Mouse (Mus musculus): ENCODE results near the gene Ublcp1. TPM values are rescaled to one million over a fixed set of nuclear protein-coding genes. Genes with fewer than 3 reads are reported as not detected.

Gene Ublcp1
- 10 to 100 TPM; 27.7 to 27.8 TPM for total RNA-seq (2023)

GRCm38 (mm10) chr11:44470432-44471336 lies at the start of gene Ublcp1:
Gene Ublcp1 (minus strand): TSS chr11:44470498.

GRCm38 (mm10) chr11:44518281-44519095 lies 48.2 kb upstream of the Ublcp1 start, which contains the start of gene Rnf145:
Gene Rnf145 (plus strand): TSS chr11:44518964.

Other genes starting within 250 kb of the Ublcp1 start
- not detected for gene Il12b, start 70.4 kb downstream of the Ublcp1 start, total RNA-seq (2023)
- gene Rnf145, start 48.5 kb upstream of the Ublcp1 start, total RNA-seq (2023): 10 to 100 TPM; 58.7 to 59.9 TPM
- gene Ebf1, start 146.8 kb upstream of the Ublcp1 start, total RNA-seq (2023): 1 to 10 TPM; 2.9 to 3.6 TPM